Mouse (Mus musculus) heart, postnatal 4 days (tissue): Measurements from ENCODE around the gene Yes1. TPM values are rescaled to one million over a fixed set of nuclear protein-coding genes. Genes with fewer than 3 reads are reported as not detected.
"Not testable (repeated sequence)": the region's sequence is repeated elsewhere in the genome, so short reads cannot be mapped to it uniquely, and the experiment has no call there.

Experiments
- DNase-seq: peaks from one replicate; pipeline ENCODE4 v3.0.0; 2021
- total RNA-seq, 2 experiments: library from RNA; stranded (reverse); gene quantifications; 2 replicates each; pipeline ENCODE4 v1.2.3; 2021

Yes1 gene
- total RNA-seq, 2 experiments from 2014 or later = 32.1 to 34.0 TPM

GRCm38 (mm10) chr5:32711485-32711884 is 100.5 kb downstream of the Yes1 start:
- no peak for DNase-seq

- no peak for DNase-seq
Observed at GRCm38 (mm10) chr5:32712221-32713041, 101.5 kb downstream of the Yes1 start.

- no peak for DNase-seq
Observed at GRCm38 (mm10) chr5:32713042-32713702, 102.2 kb downstream of the Yes1 start.

GRCm38 (mm10) chr5:32713703-32714467 is 102.9 kb downstream of the Yes1 start:
- DNase-seq = peak; percentile 90

GRCm38 (mm10) chr5:32717726-32718125 is 106.8 kb downstream of the Yes1 start:
- no peak for DNase-seq

GRCm38 (mm10) chr5:32718916-32719315 is 107.9 kb downstream of the Yes1 start:
- DNase-seq = no peak

GRCm38 (mm10) chr5:32720416-32720815 is 109.4 kb downstream of the Yes1 start:
- no peak for DNase-seq

GRCm38 (mm10) chr5:32721316-32721715 is 110.3 kb downstream of the Yes1 start:
- no peak for DNase-seq

- no peak for DNase-seq
Observed at GRCm38 (mm10) chr5:32722263-32722662, 111.3 kb downstream of the Yes1 start.

GRCm38 (mm10) chr5:32722711-32723110 is 111.7 kb downstream of the Yes1 start:
- not testable (repeated sequence) for DNase-seq

GRCm38 (mm10) chr5:32723981-32724380 is 113.0 kb downstream of the Yes1 start:
- no peak for DNase-seq

GRCm38 (mm10) chr5:32725397-32725796 is 114.4 kb downstream of the Yes1 start:
- DNase-seq = not testable (repeated sequence)

GRCm38 (mm10) chr5:32728300-32728699 is 117.3 kb downstream of the Yes1 start:
- DNase-seq = no peak

- no peak for DNase-seq
Observed at GRCm38 (mm10) chr5:32728851-32729250, 117.9 kb downstream of the Yes1 start.

GRCm38 (mm10) chr5:32733892-32734291 is 122.9 kb downstream of the Yes1 start:
- DNase-seq = not testable (repeated sequence)

- no peak for DNase-seq
Observed at GRCm38 (mm10) chr5:32735779-32736178, 124.8 kb downstream of the Yes1 start.

Other genes with a start within 250 kb of the Yes1 start
- gene Ppp1cb, start 152.3 kb upstream of the Yes1 start, total RNA-seq = 100 to 1,000 TPM; 460 to 475 TPM
- gene Pisd, start 174.5 kb downstream of the Yes1 start, total RNA-seq = 10 to 100 TPM; 32.8 to 35.2 TPM
- gene Gm20671, start 215.9 kb downstream of the Yes1 start, total RNA-seq = not detected
- 10 to 100 TPM; 15.5 to 15.8 TPM for gene Prr14l, start 243.1 kb downstream of the Yes1 start, total RNA-seq